Mouse (Mus musculus): ENCODE measurements around the gene Osbpl10. TPM values are rescaled to one million over a fixed set of nuclear protein-coding genes. Genes with fewer than 3 reads are reported as not detected.

The Osbpl10 gene
- polyA plus RNA-seq, 1 experiment from 2014 or later = 0.07 TPM

DNA sequence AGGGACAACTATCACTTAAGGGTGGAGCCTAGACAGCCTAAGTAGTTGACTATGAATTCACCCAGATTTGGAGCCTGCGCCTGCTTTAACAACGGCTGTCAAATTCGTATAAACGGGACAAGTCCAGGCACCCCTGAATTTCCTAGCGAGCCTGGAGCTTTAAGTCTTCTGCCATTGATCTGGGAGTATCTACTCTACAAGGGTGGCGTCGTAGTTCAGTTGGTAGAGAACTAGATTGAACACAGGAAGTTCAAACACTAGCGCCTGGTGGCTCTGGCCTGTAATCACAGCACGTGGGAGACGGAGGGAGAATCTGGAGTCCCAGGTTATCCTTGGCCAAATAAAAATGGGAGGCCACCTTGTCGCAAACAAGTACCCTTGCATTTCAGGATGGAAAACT, 44.1 kb upstream of the Osbpl10 start:
- TF ChIP-seq EP300 (IDR thresholded peaks at IDR 0.05; ENCODE audit: low read depth) = no peak
- TF ChIP-seq CTCF (IDR thresholded peaks at IDR 0.05; ENCODE audit: low read depth) = 0 out of 2 replicates have a peak, but pooled peaks have one; percentile 6
- no peak for ATAC-seq
- H3K27me3 ChIP-seq (ENCODE audit: insufficient read depth, low read length) = no peaks in the 10 kb centered on the region
- DNase-seq = no peak
- peak overlapping the region; percentile 60; the same call in 1 of the 2 replicates for H3K4me3 ChIP-seq (ENCODE audit: low read depth, low read length)
- WGBS (ENCODE audit: insufficient replicate concordance) = 51% methylated on average over 11 of the region's 11 CpGs
- peak overlapping the region; percentile 87 for H3K27ac ChIP-seq (ENCODE audit: low read depth)
- peaks cover 20% of the 10 kb centered on the region for H3K4me1 ChIP-seq (ENCODE audit: insufficient read depth)
- no peaks in the 10 kb centered on the region for H3K36me3 ChIP-seq (replicated peaks; ENCODE audit: insufficient read depth, low read length)
- peak overlapping the region; percentile 76 for H3K4me2 ChIP-seq (ENCODE audit: low read depth, low read length)
- H3K9ac ChIP-seq (replicated peaks) = no peak overlapping the region; the same call in 1 of the 2 replicates
- no peaks in the 10 kb centered on the region for H3K9me3 ChIP-seq (ENCODE audit: low read length)

DNA sequence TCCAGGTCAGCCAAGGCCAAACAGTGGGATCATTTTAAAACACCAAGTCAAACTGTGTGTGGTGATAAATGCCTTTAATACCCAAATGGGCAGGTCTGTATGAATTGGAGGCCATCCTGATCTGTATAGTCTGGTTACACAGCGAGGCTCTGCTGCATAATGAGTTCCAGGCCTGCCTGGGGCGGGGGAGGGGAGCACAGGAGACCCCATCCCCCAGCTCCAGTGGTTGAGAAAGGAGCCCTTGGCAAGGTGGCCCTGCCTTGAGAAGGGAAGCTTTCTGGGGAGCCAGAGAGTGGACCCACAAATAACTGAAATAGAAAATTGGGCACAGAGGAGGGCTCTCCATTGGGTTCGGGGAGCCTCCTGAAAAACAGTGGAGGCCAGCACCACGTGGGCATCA, 43.0 kb upstream of the Osbpl10 start:
- Histone ChIP-seq H3K4me3 (ENCODE audit: low read depth, low read length) (no peak overlapping the region), H3K9me3 (ENCODE audit: low read length) (no peaks in the 10 kb centered on the region), H3K27me3 (ENCODE audit: insufficient read depth, low read length) (no peaks in the 10 kb centered on the region), H3K4me1 (ENCODE audit: insufficient read depth) (peaks cover 20% of the 10 kb centered on the region), H3K27ac (ENCODE audit: low read depth) (no peak overlapping the region), H3K9ac (replicated peaks) (no peak overlapping the region), H3K36me3 (replicated peaks; ENCODE audit: insufficient read depth, low read length) (no peaks in the 10 kb centered on the region), H3K4me2 (ENCODE audit: low read depth, low read length) (no peak overlapping the region)
- DNase-seq (no peak), ATAC-seq (no peak)
- no peak for TF ChIP-seq EP300 (IDR thresholded peaks at IDR 0.05; ENCODE audit: low read depth)
- 79% methylated on average over 4 of the region's 4 CpGs for WGBS (ENCODE audit: insufficient replicate concordance)

DNA sequence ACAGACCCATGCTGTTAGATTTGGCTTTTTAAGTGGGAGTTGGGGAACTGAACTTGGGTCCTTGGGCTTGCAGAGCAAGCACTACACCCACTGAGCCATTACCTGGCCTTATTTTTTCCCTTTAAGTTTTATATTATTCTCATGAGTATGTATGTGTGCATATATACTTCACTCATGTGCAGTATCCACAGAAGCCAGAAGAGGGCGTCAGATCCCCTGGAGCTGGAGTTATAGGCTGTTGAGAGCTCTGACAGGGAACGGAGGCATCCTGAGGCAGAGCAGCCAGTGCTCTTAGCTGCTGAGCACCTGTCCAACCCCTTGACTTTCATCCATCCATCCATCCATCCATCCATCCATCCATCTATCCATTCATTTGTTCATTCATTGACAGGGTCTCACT, 41.7 kb upstream of the Osbpl10 start:
- no peak for DNase-seq
- H3K4me1 ChIP-seq (ENCODE audit: insufficient read depth) = peaks cover 14% of the 10 kb centered on the region
- H3K4me2 ChIP-seq (ENCODE audit: low read depth, low read length) = no peak overlapping the region
- 69% methylated on average over 2 of the region's 2 CpGs for WGBS (ENCODE audit: insufficient replicate concordance)
- no peak overlapping the region for H3K4me3 ChIP-seq (ENCODE audit: low read depth, low read length)
- no peaks in the 10 kb centered on the region for H3K36me3 ChIP-seq (replicated peaks; ENCODE audit: insufficient read depth, low read length)
- no peak overlapping the region for H3K9ac ChIP-seq (replicated peaks)
- H3K27me3 ChIP-seq (ENCODE audit: insufficient read depth, low read length) = no peaks in the 10 kb centered on the region
- H3K27ac ChIP-seq (ENCODE audit: low read depth) = no peak overlapping the region
- no peak for ATAC-seq
- TF ChIP-seq CTCF (IDR thresholded peaks at IDR 0.05; ENCODE audit: low read depth) (no peak), EP300 (IDR thresholded peaks at IDR 0.05; ENCODE audit: low read depth) (no peak)
- no peaks in the 10 kb centered on the region for H3K9me3 ChIP-seq (ENCODE audit: low read length)

DNA sequence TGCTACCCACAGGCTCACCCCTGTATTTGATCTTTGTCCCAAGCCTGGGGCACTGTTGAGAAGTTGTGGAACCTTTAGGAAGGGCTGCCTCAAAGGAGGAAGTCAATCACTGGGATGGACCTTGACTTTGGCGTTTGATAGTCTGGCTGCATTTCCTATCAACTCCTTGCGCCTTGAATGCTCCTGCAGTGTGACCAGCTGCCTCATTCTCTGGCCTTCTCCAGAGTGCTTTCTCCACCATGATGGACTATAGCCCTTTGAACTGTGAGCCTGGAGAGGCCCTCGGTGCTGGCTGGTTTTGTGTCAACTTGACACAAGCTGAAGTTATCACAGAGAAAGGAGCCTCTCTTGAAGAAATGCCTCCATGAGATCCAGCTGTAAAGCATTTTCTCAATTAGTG, 33.7 kb upstream of the Osbpl10 start:
- Histone ChIP-seq H3K9ac (replicated peaks) (no peak overlapping the region), H3K27me3 (ENCODE audit: insufficient read depth, low read length) (no peaks in the 10 kb centered on the region), H3K27ac (ENCODE audit: low read depth) (no peak overlapping the region), H3K36me3 (replicated peaks; ENCODE audit: insufficient read depth, low read length) (no peaks in the 10 kb centered on the region), H3K9me3 (ENCODE audit: low read length) (peaks cover 5% of the 10 kb centered on the region; the same call in 1 of the 2 replicates), H3K4me2 (ENCODE audit: low read depth, low read length) (no peak overlapping the region), H3K4me1 (ENCODE audit: insufficient read depth) (no peaks in the 10 kb centered on the region), H3K4me3 (ENCODE audit: low read depth, low read length) (no peak overlapping the region)
- TF ChIP-seq CTCF (IDR thresholded peaks at IDR 0.05; ENCODE audit: low read depth) (no peak), EP300 (IDR thresholded peaks at IDR 0.05; ENCODE audit: low read depth) (no peak)
- ATAC-seq (no peak), DNase-seq (no peak)
- WGBS (ENCODE audit: insufficient replicate concordance) = 67% methylated on average over 3 of the region's 3 CpGs

DNA sequence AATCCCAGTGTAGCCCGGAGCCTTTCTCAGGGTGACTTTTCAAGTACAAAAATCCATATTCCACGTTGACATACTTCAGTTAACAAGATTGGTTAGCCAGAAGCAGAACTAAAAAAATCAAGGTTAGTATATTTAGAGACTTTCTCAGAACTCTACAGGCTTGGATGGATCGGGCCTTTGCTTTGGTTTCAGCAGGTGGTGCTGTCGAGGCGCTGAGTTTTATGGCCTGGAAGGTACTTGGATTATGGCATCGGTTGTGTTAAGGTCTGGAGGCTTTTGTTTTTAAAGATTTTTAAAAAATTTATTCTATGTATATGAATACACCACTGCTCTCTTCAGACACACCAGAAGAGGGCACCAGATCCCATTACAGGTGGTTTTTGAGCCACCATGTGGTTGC, 32.8 kb upstream of the Osbpl10 start:
- DNase-seq (no peak), ATAC-seq (no peak)
- H3K9ac ChIP-seq (replicated peaks) = no peak overlapping the region
- no peaks in the 10 kb centered on the region for H3K27me3 ChIP-seq (ENCODE audit: insufficient read depth, low read length)
- peaks cover 5% of the 10 kb centered on the region; the same call in 1 of the 2 replicates for H3K9me3 ChIP-seq (ENCODE audit: low read length)
- H3K4me3 ChIP-seq (ENCODE audit: low read depth, low read length) = no peak overlapping the region
- H3K4me2 ChIP-seq (ENCODE audit: low read depth, low read length) = no peak overlapping the region
- H3K36me3 ChIP-seq (replicated peaks; ENCODE audit: insufficient read depth, low read length) = no peaks in the 10 kb centered on the region
- no peaks in the 10 kb centered on the region for H3K4me1 ChIP-seq (ENCODE audit: insufficient read depth)
- H3K27ac ChIP-seq (ENCODE audit: low read depth) = no peak overlapping the region
- no peak for TF ChIP-seq CTCF (IDR thresholded peaks at IDR 0.05; ENCODE audit: low read depth)
- TF ChIP-seq EP300 (IDR thresholded peaks at IDR 0.05; ENCODE audit: low read depth) = no peak
- WGBS (ENCODE audit: insufficient replicate concordance) = 82% methylated on average over 6 of the region's 6 CpGs

DNA sequence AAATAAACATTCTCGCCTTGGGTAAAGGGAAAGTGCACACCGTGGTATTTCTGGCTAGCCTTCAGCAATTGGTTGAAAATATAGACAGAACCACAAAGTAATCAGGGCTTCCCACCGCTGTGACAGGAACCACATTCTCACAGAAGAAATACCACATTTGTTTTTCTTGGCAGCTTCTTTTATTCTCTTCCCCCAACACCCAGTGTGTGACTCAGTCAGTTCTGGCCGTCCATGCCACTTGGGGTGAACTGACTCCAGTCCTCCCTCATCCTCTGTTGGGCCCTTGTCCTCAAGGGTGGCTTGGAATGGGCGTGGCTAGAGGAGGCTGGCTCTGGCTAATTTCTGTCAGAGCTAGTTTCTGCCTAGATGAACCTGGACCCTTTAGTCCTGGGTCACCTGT, 30.0 kb upstream of the Osbpl10 start:
- ATAC-seq = no peak
- no peak for TF ChIP-seq CTCF (IDR thresholded peaks at IDR 0.05; ENCODE audit: low read depth)
- no peak for TF ChIP-seq EP300 (IDR thresholded peaks at IDR 0.05; ENCODE audit: low read depth)
- no peaks in the 10 kb centered on the region for H3K36me3 ChIP-seq (replicated peaks; ENCODE audit: insufficient read depth, low read length)
- no peak overlapping the region for H3K27ac ChIP-seq (ENCODE audit: low read depth)
- no peak overlapping the region for H3K4me2 ChIP-seq (ENCODE audit: low read depth, low read length)
- 34% methylated on average over 5 of the region's 5 CpGs for WGBS (ENCODE audit: insufficient replicate concordance)
- H3K9me3 ChIP-seq (ENCODE audit: low read length) = peaks cover 3% of the 10 kb centered on the region; the same call in 1 of the 2 replicates
- no peaks in the 10 kb centered on the region for H3K27me3 ChIP-seq (ENCODE audit: insufficient read depth, low read length)
- no peak overlapping the region for H3K9ac ChIP-seq (replicated peaks)
- no peak for DNase-seq
- H3K4me3 ChIP-seq (ENCODE audit: low read depth, low read length) = no peak overlapping the region
- no peaks in the 10 kb centered on the region for H3K4me1 ChIP-seq (ENCODE audit: insufficient read depth)

DNA sequence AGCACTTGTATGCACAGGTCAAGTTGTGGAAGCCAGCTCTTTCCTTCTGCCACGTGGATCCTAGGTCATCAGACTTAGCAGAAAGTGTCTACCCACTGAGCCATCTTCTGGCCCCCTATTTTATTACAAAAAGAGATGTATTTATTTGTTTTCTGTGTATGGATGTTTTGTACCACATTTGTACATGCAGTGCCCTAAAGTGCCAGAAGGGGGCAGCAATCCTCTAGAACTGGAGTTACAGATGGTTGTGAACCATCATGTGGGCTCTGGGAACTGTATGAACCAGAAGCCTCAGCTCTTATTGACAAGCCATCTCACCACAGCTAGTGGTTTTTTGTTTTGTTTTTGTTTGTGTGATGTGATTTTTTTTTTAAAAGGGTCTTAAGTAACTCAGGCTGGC, 25.5 kb upstream of the Osbpl10 start:
- WGBS (ENCODE audit: insufficient replicate concordance) = 39% methylated on average over 1 of the region's 1 CpGs
- Histone ChIP-seq H3K9ac (replicated peaks) (no peak overlapping the region), H3K4me2 (ENCODE audit: low read depth, low read length) (no peak overlapping the region)

More for the DNA sequence above, 25.5 kb upstream of the Osbpl10 start:
- peak; percentile 54 for TF ChIP-seq CTCF (IDR thresholded peaks at IDR 0.05; ENCODE audit: low read depth)
- no peak for TF ChIP-seq EP300 (IDR thresholded peaks at IDR 0.05; ENCODE audit: low read depth)
- no peak for DNase-seq
- Histone ChIP-seq H3K27me3 (ENCODE audit: insufficient read depth, low read length) (no peaks in the 10 kb centered on the region), H3K4me3 (ENCODE audit: low read depth, low read length) (no peak overlapping the region), H3K27ac (ENCODE audit: low read depth) (no peak overlapping the region), H3K4me1 (ENCODE audit: insufficient read depth) (no peaks in the 10 kb centered on the region; the same call in 1 of the 2 replicates), H3K36me3 (replicated peaks; ENCODE audit: insufficient read depth, low read length) (no peaks in the 10 kb centered on the region), H3K9me3 (ENCODE audit: low read length) (peaks cover 3% of the 10 kb centered on the region; the same call in 1 of the 2 replicates)
- ATAC-seq = no peak

Data from liver, postnatal 0 days (tissue).